Mouse (Mus musculus) megakaryocyte, adult 5-6 weeks (primary cell): ENCODE measurements around the gene Klhl21. TPM values are rescaled to one million over a fixed set of nuclear protein-coding genes. Genes with fewer than 3 reads are reported as not detected.
A peak's percentile ranks its signal among the peaks of the same experiment; 100 is the strongest.

Source experiments
- ATAC-seq: 2 replicates; pipeline ENCODE4 v1.8.0; 2016; ENCODE audit warnings: mild to moderate bottlenecking, inconsistent platforms; ENCODE audit not compliant: poor library complexity, severe bottlenecking
- total RNA-seq, 2 experiments: library from RNA; stranded (forward) in 1 of 2; stranded (reverse) in 1 of 2; fragments of 153-499, 151-499 nt in 1 of 2; fragments of 221-1000, 200-1000 nt in 1 of 2; gene quantifications; 2 replicates each; pipeline versions ENCODE4 v1.2.3 to v1.2.4; 2015 to 2017

The Klhl21 gene
- total RNA-seq, 2 experiments from 2014 or later, result 3.8 to 4.1 TPM

DNA sequence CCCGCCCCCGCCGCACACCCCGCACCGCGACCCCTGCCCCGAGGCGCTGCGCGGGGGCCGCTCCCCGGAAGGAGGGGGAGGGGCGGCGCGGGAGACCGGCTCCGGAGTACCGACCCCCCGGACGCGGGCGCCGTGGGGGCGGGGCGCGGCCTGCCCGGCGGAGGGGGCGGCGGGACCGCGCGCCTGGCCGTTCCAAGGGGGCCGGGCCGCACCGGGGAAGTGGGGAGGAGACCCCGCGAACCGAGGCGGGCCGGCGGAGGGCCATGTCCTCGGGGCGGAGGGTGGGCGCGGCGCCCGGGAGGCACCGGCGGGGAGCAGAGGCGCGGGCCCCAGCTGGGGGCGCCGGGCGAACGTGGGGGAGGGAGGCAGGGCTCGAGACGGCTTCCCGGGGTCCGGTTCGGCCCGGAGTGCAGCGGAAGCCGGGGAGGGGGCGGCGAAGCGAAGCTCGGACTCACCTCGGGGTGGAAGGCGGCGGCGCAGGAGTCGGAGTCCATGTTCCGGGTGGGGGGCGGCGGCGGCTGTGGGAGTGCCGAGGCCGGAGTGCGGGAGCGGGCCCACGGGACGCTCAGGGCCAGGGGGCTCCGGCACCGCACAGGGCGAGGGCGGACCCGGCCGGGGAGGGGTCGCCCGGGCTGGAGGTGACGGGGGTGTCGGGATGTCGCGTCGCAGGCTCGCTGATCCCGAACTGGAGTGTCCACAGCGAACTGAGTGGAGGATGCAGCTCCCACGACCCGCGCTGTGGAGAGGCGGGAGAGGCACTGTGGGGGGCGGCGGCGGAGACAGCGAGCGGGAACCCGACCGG lies 13.0 kb upstream of the Klhl21 start:
- no peak for ATAC-seq

DNA sequence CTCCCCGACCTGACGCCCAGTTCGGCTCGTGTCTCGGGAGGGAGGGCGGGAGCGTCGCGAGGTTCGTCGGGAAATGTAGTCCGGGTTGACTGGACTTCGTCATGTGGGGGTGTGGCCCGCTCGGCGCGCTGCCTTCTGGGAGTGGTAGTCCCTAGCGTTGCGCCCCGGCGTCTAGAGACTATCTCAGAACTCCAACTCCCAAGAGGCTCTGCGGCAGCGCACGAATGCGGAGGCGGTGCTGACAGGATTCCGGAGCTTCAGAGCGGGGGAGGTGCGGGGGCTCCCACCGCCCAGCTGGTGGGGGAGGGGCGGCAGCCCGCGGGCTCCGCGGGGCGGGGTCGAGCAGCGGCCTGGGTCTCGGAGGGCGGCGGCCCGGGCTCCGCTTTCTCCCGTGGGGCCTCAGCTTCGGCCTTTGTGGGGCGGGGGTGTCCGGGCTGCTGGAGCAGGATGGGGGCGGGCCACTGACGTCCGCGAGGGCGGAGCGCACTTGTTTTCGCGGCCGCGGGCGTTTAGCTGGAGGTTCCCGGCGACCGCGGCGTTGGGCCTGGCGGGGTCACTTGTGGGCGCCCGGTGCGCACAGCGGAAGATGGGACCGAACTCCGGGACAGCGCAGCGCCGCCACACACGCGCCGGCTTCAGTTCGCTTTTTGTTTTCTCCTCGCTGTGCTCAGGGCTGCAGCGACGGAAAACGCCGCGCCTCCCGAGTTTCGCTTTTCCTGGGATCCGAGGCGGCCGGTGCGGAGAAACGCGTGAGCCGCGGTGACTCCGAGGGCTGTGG lies 12.2 kb upstream of the Klhl21 start, which contains the start of gene Phf13:
TSS of gene Phf13 (minus strand) at position 86 of the 778 bp plus-strand sequence.
- ATAC-seq, result peak; percentile 91

- ATAC-seq, result no peak
Measured at GRCm38 (mm10) chr4:151996951-151997222, 11.7 kb upstream of the Klhl21 start.

DNA sequence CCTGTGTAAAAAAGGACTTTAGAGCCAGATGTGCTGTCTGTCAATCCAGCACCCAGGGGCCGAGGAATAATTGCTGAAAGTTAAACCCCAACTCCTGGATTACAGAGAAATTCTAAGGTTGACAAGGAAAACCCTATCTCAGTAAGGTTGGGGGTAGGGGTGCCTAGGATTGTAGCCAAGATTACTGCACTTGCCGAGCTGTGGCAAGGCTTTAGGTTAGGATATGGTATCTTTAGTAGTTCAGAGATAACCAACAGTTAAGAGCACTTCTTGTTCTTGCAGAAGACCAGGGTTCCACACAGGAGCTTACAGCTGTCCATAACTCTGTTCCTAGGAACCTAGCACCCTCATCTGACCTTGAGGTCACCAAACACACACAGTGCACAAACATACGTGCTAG lies 10.9 kb upstream of the Klhl21 start:
- ATAC-seq, result no peak

DNA sequence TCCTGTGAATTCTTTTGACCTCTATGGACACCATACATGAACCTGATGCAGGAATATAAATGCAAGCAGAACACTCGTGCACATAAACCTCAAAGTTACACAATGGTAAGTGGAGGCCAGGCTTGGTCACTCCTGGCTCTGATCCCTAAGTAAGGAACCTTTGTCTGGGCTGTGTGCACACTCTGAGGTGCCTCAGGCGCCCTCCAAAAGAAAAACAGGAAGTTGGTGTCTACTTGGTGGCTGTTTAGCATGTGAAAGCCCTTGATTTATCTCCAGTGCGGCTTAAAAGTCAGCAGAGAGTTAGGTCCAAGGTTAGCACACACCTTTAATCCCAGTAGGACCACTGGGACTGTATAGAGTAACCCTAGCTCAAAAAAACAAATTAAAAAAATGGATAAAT lies 9.1 kb upstream of the Klhl21 start:
- ATAC-seq, result no peak

- no peak for ATAC-seq
Measured at GRCm38 (mm10) chr4:152000906-152001305, 7.7 kb upstream of the Klhl21 start.

- ATAC-seq, result no peak
Measured at GRCm38 (mm10) chr4:152001335-152001734, 7.3 kb upstream of the Klhl21 start.

- ATAC-seq, result no peak
Measured at GRCm38 (mm10) chr4:152002063-152002462, 6.5 kb upstream of the Klhl21 start.

DNA sequence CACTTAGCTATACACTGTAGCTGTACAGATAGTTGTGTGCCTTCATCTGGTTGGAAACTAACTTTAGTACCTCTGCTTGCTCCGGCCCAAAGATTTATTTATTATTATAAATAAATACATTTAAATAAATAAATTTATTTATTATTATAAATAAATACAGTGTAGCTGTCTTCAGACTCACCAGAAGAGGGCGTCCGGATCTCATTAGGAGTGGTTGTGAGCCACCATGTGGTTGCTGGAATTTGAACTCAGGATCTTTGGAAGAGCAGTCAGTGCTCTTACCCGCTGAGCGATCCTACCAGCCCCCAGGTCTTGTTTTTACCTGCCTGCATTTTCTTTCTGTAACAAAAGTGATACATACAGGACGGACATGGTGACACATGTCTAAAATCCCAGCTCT lies 2.5 kb upstream of the Klhl21 start:
- ATAC-seq, result no peak

- no peak for ATAC-seq
Measured at GRCm38 (mm10) chr4:152006812-152007211, 1.8 kb upstream of the Klhl21 start.

DNA sequence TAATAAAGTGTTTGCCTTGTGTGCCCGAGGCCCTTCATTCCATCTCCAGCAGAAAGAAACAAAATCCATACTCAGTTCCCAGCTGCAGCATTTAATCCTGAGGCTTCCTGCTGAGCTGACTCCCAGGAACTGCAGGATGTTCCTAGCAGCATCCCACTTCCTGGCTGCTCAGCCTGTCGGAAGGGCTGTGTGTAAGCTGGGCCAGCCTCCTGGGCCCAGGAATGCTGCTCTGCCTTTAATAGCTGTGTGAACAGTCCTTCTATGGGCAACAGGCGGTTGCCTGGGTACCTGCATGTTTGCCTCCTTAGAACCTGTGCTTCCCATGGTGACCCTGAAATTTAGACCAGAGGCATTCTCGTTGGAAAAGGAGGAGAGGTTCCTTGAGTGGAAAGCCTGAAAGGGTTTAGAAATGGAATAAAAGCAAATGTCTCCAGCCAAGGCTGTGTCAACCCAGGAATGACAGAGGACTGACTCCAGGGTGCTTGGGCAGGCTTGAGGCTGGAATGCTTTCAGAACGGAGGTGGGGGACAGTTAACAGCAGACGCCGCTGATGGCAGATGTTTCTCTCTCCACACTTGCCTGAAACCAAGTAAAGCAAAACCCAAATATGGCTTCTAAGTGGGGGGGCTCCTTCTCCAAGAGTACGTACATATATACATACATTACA lies 989 bp upstream of the Klhl21 start:
- no peak for ATAC-seq

DNA sequence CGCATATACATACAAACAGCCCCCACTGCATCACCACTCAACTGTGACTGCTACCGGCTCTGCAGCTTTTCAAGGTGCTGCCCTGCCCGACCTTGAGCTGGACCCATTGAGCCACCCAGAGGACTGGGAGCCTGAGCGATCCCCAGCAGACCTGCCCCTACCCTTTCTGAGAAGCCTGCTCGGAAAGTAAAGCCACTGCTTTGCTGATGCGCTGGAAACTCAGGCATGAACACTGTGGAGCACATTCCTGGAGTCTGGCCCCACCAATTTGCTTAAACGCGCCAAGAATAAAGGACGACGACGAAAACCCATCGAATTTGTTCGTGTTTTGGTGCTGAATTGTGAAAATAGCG lies 479 bp upstream of the Klhl21 start:
- no peak for ATAC-seq

- peak; percentile 7 for ATAC-seq
Measured at GRCm38 (mm10) chr4:152009076-152010051, 761 bp downstream of the Klhl21 start.

DNA sequence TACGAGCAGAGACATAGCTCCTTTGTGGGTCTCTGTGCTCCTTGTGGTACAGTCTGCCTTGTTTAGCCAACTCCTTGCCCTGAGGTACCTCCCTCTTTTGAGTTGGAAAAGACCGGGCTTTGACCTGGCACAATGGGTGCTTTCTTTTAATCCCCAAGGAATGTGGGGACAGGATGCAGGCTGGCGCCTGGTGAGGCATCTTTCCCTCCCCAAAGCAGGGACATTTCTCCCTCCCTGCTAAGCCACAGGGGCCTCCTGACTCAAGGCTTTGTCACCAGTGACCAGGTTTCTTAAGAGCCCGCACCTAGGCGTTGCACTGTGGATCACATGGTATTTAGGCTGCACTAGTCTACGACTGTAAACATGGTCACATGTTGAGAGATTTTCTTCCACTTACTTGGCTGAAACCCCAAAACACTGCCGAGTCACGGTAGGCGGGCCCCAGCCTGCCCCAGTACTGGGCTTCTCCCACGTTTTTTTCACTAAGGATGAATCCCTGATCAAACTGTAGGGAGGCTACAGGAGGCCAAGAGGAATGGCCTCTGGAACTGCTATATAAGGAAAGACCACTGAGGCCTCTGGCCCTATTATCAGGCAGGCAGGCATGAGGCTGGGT lies 1.6 kb downstream of the Klhl21 start:
- ATAC-seq, result peak; percentile 39

GRCm38 (mm10) chr4:152010707-152011134 lies 2.1 kb downstream of the Klhl21 start:
- ATAC-seq, result 0 out of 2 replicates have a peak, but pooled peaks have one; percentile 2

- no peak for ATAC-seq
Measured at GRCm38 (mm10) chr4:152011171-152011760, 2.7 kb downstream of the Klhl21 start.

GRCm38 (mm10) chr4:152012109-152012508 lies 3.5 kb downstream of the Klhl21 start:
- no peak for ATAC-seq

DNA sequence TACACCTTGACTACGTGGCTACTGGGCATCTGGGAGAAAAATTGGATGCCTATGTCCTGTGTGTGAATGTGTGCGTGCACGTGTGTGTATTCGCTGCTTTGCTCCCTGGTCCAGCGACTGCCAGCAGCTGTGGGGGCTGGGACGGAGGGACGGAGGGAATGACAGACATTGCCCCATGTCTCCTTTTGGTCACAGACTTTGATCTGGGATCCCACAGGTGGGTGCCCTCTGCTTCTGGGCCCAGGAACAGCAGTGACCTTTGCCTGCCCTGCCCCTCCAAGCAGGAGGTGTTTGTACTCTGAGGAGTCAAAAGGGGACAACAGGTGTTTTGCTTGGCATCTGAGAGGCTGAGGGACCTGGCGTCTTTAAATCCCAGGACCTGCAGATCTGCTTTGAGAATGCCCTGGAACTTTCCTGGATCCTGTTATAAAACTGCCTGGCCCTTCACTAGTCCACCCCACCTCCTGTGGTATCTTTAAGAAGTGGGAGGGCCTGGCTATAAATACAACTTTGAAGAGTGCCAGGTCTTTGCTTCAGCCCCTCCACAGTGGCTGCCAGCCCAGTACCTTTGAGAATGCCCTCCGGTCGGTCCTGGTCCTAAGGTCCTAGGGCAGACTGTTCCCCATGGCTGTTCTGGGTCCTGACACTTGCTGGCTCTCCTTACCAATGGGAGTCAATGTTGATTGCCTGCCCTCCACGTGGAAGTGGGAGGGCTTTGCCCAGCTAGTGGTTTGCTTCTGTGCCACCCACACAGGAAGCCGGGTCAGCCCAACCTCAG lies 4.6 kb downstream of the Klhl21 start:
- ATAC-seq, result no peak

DNA sequence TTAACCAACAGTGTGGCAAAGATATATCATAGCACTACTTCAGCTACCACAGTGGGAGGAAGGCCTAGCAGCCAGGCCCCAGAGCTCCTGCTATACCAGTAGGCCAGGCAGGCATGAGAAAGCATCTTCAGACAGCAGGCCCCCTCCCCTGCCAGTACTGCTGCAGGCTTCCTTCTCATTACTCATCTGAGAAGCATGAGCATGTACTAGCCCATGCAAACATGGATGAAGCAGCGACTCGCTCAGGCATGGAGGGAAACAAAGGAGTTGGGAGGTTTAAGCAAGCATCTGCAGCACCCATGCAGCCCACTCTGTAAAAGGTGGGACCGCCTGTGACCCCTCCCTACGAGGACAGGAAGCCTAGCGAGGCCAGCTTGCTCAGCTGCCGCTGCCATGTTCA lies 10.5 kb downstream of the Klhl21 start:
- ATAC-seq, result no peak
